Mouse (Mus musculus): Measurements from ENCODE around the gene Fbp2.

DNA sequence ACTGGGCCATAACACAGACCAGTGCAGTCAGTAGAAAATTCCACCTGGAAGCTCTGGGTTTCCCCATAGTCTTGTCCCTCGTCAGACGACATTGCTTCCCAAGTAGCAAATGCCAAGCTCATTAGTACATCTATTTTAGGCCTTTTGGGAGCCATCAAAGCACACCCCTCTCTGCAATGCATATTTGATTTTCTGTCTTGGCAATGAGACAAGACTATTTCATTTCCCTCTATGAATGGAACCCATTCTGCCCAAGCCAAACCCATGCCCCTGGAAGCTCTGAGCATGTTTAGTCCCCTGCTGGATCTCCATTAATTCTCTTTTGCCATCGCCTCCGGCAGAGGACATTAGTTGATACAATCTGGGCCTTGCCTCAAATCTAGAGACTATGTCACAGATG lies 8.6 kb upstream of the Fbp2 start:
- TF ChIP-seq CTCF (IDR thresholded peaks at IDR 0.05; ENCODE audit: control insufficient read depth, insufficient read depth, insufficient read length), result no peak
- no peak for TF ChIP-seq MAX (IDR thresholded peaks at IDR 0.05)
- TF ChIP-seq USF1 (IDR thresholded peaks at IDR 0.05; ENCODE audit: low read depth), result no peak
- no peak for TF ChIP-seq MYOG (IDR thresholded peaks at IDR 0.05; ENCODE audit: control insufficient read depth, extremely low read depth, insufficient read length)
- TF ChIP-seq CEBPB (IDR thresholded peaks at IDR 0.05; ENCODE audit: low read depth), result no peak
- no peak for TF ChIP-seq FOSL1 (IDR thresholded peaks at IDR 0.05; ENCODE audit: insufficient read depth, low read length, poor library complexity, severe bottlenecking)
- TF ChIP-seq MYOD1 (IDR thresholded peaks at IDR 0.05; ENCODE audit: control insufficient read depth, insufficient read length, low read depth), result no peak
